Mouse (Mus musculus) ES-CJ7 (cell line): Measurements from ENCODE around the gene Nptx2.
A peak's percentile ranks its signal among the peaks of the same experiment; 100 is the strongest.

Experiments used
- DNase-seq: peaks from one replicate; pipeline ENCODE4 v3.0.0; 2011; ENCODE audit warnings: low read depth, low spot score

The Nptx2 gene

DNA sequence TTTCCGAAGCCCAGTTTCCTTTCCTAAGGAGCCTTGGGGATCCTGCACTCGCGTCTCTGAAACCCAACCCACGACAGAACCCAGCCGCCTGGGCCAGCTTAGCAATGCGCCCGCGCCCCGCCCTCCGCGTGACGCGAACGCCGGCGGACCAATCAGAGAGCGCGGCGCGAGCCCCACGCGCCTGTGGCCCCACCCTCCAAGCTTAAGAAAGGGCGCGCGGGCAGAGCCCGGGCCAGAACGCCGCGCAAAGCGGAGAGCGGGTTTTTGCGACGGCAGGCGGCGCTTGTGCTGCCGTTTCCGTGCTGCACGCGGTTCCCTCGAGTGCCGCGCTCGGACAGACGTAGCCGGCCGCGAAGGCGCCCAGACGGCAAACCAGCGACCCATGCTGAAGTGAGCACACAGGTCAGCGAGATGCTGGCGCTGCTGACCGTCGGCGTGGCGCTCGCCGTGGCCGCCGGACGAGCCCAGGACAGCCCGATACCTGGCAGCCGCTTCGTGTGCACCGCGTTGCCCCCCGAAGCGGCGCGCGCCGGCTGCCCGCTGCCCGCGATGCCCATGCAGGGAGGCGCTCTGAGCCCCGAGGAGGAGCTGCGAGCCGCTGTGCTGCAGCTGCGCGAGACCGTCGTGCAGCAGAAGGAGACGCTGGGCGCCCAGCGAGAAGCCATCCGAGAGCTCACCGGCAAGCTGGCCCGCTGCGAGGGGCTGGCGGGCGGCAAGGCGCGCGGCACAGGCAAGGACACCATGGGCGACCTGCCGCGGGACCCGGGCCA is at the start of gene Nptx2:
Gene Nptx2 (plus strand): TSS at position 250 of the 770 bp plus-strand sequence.
- DNase-seq, result peak; percentile 93

DNA sequence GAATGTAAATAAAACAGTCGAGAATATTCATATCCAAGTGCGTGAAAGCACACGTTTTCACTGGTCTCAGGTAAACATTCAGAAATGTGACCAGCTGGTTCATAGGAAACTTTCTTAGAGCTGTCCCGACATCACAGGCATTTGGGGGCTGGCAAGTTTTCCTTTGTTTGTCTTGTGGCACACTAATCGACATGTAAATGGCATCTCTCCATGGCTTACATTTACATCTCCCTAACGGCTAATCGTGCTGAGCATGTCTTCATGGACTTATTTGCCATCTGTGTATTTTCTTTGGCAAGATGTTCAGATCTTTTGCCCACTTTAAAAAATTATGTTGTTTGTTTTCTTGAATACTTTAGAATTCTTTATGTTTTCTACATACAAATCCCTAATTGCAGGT is 49.2 kb upstream of the Nptx2 start:
- no peak for DNase-seq

DNA sequence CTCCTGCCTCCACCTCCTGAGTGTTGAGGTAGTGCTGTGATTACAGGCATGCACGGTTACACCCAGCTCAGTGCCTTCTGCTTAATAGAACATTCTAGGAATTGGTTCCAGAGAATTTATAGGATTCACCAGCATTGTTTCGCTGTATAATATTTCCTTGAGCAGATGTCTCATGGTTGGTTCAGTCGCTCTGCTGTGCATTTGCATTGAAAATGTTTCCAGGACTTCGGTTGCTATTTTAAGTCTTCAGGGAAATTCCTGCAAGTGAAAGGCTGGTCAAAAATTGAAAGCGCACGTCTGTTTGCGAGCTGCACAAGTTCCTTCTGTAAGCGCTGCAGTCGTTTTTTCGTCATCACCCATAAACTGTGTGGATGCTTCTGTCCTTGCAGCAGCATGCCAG is 41.5 kb upstream of the Nptx2 start:
- no peak for DNase-seq

DNA sequence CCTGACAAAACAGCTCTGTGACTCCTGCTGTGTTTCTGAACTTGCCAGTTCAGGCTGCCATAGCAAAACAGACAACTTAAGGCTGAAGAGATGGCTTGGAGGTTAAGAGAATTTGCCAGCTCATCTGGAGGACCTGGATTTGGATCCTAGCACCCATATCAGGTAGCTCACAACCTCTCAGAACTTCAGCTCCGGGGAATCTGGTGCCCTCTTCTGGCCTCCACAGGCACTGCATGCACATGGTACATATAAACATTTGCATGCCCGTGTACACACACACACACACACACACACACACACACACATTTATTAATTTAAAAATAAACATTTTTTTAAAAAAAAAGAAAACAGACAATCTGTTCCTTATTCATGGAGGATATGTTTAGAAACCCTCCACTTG is 40.0 kb upstream of the Nptx2 start:
- DNase-seq, result peak; percentile 31

DNA sequence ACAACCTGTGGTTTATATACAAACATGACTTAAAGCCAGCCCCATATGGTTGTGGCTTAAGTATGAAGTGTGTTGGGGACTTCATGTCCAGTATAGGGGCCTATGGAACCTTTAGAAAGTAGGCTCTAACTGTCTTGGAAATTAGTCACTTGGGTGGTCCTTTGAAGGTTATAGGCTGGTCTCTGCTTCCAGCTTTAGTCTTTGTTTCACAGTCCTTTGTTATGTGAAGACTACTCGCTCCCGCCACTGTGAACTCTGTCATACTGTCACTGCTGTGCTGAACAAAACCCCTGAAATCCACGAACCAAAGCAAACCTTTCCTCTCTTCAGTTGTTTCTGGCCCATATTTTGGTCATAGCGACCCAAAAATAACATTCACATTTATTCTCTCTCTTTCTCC is 39.5 kb upstream of the Nptx2 start:
- DNase-seq, result peak; percentile 78

DNA sequence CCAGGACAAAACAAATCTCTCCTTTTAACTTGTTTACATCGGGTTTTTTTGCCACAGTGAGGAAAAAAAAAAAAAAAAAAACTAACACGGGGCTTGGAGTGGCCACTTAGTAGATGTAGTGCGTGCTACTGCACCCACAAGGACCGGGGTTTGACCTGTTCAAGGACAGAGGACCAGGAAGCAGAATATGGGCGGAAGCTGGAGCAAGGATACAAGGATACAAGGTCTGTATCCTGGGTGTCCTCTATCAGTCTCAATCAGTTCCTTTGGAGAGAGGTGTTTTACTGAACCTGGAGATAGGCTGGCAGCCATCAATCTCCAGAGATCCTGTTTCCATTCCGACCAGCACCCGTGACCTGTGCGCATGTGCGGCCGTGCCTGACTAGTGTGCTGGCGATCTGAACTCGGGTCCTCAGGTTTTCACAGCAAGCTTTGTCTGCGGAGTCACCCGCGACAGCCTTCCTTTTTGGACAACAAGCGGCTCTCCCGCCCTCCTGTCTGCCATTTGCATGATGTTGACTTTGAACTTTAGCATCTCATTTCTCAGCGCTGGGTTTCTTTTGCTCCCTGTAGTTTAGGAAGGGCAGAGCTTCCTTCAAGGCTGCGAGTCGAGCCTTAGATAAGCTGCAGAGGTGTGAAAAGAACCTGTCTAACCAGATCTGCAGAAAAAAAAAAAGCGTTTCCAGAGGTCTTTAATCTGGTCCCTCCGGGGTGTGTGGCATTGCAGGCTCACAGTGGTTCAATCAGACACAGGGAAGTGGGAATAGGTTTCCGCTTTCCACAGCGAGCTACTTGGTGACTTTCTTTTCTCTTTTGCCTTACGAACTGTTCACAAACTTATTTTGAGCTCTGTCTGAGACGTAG is 38.8 kb upstream of the Nptx2 start:
- DNase-seq, result peak; percentile 71

DNA sequence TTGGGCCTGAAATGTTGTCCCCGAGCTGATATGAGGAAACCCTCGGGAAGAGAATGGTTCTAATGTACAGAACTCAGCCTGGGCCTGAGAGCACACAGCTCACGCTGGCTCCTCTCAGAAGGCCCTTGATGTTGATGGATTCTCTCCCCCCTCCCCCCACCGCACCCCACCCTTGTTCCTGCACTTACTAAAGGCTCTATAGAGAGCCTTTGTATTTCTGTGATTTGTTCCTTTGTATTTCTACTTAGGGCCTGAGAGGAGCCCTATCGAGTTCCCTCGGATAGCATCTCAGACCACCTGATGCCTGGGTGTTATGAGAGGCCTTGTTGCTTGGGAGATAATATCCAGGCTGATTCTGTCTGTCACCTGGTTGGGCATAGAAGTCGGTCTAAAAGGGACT is 36.3 kb upstream of the Nptx2 start:
- DNase-seq, result peak; percentile 68

DNA sequence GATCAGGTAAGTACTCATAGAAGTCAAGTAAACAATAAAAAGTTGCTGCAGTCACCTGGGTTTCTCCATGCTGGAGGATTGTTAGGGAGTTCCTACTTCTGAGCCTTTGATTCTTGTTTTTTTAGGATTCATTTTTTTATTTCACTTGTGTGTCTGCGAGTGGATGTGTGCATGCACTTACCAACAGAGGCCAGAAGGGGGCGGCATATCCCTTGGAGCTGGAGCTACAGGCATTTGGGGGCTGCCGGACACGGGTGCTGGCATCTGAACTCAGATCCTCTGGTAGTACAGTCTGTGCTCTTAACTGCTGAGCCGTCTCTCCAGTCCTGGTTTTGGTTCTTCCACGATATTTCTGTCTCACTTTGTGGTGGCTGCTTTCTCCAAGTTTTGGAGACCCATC is 31.0 kb upstream of the Nptx2 start:
- DNase-seq, result peak; percentile 79

DNA sequence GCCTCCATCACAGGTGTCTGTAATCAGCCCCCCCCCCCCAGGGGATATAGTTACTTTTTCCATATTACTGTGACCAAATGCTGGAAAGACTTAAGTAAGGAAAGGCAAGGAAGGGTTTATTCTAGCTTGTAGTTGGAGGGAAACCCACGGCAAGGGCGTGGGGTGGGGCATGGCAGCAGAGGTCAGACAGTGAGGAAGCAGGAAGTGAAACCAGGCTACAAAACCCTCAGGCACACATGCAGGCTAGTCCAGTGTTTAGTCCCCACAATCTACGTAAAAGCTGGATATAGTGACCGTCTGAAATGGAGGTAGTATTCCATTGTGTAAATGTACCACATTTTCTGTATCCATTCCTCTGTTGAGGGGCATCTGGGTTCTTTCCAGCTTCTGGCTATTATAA is 30.5 kb upstream of the Nptx2 start:
- no peak for DNase-seq

DNA sequence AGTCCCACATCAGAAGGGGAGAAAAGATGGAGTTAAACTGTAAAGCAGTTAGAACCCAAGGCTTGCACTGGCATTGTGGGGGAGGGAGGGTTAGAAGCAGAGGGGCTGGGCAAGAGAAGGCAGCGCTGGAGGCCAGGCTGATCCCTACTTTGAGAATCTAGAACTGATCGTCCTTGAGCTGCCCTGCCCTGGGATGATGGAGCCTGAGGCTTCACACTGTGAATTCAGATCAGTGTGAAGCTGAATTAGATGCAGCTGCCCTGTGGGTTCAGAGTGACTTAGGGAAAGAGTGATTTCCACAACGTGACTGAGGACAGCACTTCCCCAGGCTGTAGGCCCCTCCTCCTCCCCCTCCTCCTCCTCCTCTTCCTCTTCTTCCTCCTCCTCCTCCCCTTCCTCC is 25.6 kb upstream of the Nptx2 start:
- DNase-seq, result peak; percentile 65

DNA sequence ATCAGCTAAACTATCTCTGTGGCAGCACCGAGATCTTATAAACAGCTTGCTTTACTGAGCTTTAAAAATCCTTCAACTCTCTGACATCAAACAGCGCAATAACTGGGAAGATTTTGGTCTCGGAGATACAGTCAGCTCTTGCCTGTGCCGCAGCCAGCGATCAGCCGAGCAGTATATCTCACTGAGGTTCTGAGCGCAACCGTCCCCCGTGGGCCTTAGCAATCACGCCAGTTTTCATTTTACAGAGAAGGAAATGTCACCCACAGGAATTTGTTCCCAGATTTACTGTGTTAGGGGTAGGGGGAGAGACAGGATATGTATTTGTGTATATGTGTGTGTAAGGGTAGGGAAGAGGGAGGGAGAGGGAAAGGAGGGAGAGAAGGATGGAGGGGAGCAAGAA is 20.9 kb upstream of the Nptx2 start:
- DNase-seq, result no peak

DNA sequence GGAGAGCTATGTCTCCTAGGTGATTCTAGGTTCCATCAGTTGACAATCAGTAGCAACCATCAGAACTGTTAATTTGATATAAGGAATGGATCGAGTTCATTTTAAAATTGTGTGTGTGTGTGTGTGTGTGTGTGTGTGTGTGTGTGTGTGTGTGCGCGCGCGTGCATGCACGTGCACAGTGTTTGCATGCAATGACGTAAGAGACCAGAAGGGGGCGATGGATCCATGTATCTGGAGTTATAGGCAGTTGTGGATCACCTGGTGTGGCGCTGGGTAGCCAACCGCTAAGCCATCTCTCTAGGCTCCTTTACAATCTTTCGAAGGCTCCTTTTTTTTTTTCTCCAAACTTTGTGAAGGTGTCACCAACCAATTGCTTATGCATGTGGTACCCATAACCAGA is 16.6 kb upstream of the Nptx2 start:
- peak; percentile 42 for DNase-seq

DNA sequence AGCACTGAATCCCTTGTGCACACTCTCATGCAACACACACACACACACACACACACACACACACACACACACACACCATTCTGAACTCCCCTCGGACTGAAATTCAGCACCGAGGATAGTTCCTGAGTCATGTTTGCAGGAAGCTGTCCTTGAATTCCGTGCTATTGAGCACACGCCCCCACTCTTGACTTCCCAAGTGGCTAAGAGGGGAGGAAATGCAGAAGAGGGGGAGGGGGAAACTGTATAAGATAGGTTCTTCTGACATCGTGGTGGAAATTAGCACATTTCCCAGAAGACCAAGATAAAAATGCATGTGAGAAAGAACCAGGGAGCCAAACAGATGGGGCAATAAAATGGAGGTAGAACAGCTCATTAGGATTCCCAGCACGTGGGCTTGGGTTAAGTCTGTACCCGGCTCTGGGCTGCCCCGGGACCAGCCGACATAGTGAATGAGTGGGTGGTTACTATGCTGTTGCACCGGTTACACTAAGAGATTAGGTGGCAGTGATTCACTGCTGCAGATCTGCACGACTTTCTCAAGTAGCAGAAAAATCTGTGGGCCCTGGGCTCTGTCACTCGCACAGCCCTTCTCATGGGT is 2.9 kb upstream of the Nptx2 start:
- DNase-seq, result peak; percentile 87

DNA sequence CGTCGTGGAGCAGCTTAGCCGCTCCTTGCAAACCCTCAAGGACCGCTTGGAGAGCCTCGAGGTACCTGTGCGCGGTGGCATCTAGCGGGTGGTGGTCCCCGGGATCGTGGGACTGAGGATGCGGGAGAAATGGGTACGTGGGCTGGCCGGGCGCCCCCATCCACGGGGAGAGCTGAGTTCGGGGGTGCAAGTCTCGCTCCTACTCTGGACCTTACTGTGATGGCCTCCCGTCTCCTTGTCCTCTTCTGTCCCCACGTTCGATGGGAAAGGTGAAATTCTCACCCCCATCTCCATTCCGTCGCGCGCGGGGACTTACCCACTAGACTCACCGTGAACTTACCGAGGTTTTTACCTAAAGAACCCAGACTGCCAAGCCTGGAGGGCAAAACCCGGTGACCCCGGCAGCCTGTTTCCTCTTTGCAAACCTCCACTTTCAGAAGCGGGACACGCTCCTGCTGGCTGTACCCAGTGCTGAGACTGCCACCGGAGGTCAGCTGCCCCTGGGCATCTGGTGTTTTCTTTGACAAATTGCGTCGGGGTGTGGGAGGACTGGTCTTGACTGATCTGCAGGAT is 807 bp downstream of the Nptx2 start:
- no peak for DNase-seq

DNA sequence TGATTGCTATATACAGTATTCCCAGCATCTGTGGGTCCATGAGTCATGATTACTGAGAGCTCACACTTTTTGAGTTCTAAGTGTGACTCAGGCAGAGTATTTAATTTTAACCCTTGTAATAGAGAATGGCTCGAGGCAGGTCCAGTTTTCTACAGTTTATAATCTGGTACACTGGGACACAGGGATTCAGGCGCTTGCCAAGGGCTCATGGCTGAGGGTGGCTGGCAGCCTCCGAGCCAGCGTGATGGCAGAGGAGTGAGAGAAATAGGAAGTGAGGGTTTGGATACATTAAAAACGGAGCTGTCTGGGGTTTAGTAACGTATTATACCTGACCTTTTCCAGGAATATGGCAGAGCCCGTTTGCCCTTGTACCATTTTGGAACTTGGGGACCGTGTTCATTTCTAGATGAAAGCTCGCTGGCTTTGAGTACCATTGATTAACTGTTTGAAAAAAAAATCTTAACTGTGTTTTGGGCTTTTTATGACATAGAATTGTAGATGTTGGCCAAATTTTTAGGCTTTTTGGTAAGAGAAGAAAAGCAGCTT is 1.7 kb downstream of the Nptx2 start:
- no peak for DNase-seq

DNA sequence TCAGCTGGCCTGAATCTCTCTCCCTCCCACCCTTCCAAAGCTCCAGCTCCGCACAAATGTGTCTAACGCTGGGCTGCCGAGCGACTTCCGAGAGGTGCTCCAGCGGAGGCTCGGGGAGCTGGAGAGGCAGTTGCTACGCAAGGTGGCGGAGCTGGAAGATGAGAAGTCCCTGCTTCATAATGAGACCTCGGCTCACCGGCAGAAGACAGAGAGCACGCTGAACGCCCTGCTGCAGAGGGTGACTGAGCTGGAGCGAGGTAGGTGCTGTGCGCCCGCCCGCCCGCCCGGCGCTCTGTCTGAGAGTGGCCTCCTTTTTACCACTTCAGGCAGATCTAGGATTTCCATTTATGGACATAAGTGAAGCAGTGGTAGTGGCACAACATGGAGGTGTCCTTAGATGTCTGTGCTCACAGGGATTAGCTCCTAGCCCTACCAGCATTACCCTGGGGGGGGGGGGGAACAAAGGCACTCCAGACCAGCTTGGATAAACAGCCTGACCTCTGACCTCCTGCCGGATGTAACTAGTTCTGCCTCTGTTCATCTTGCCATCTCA is 2.5 kb downstream of the Nptx2 start:
- DNase-seq, result peak; percentile 63

DNA sequence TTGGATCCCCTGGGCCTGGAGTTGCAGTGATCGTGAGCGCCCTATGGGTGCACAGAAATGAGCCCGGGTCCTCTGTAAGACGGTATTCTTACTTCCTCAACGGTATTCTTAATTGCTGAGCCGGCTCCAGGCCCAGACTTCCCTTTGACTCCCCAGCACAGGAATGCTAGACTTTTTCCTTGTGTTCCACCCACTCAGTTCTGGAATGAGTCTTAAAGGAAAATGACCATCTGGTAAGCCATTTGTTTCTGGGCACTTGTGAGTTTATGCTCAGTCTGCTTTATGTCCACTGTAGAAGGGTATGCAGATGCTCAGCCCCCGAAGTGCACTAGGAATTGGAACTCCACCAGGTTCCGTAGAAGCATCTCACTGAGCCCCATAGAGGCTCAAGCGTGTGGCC is 4.3 kb downstream of the Nptx2 start:
- DNase-seq, result no peak

DNA sequence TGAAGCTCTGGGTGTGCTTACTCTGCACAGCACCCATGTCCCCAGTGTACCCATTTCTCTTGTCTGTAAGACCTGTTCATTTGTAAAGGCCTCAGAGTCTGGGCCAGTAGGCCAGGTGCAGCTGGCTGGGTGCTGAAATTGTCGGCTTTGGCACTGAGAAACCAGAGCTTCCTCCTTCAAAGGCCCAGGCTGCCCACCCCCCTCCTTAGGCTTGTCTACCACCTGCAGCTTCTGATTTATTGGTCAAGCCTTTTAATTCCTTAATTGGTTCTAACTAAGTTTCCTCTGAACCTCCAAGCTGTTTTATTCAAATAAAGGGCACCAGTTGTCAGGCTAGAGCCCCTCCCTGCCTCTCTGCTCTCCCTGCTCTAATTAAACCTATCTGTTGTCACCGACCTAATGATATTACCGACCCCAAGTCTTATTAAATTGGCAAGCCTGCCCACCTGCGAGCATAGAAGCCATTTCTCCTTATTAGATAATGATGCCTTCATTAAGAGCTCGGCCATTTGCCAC is 5.0 kb downstream of the Nptx2 start:
- no peak for DNase-seq

DNA sequence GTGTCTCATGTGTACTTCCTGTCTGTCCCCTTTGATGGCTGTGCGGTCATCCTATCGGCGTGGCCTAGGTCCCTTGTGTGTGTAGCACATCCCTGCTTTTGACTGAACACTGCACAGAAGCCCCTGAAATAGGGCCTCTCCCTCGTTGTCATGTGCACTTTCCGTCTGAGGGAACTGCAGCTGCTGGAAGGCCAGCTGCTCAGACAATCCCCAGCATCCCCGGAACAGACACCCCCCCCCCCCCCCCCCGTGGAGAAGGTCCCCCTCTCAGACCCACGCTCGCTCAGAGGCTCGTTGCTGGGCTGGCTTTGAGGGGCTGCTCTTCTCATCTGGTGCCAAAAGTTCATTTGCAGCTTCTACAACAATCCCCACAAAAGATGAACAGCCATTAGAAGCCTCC is 11.0 kb downstream of the Nptx2 start:
- no peak for DNase-seq

DNA sequence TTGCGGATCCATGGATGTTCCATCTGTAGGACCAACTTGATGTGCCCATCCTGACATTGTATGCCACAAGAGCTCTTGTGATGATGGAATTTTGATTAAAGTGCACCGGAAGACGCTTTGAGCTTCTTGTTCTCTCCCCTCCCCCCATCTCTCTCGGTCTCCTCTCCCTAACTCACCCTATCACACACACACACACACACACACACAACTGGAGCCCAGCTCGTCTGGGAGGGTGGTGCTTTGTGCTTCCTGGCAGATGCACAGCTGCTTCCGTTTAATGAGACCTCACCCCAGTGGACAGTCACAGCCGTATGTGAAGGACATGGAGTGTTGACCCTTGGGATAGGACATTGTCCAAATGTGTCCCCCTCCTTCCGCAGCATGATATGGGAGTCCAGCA is 11.7 kb downstream of the Nptx2 start:
- no peak for DNase-seq

DNA sequence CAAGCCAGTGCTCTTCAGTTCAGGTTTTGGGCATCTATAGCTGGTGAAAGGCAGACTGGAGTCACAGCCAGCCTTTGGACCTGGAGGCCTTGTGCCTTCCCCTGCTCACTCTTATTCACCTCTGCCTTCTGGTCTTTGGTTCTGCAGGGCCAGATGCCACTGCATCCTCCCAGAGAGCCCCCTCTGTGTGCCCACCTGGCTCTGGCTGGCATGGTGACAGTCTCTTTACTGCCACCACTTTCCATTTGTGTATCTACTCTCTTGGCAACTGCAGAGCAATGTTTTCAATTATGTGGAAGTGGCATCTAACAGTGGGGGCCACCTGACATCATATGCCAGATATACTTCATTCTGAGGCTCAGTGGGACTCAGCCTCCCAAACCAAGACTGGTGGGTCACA is 12.8 kb downstream of the Nptx2 start:
- DNase-seq, result no peak
